Mouse (Mus musculus) right cerebral cortex, adult 18-20 months (tissue): ENCODE results near the gene Aar2.
A peak's percentile ranks its signal among the peaks of the same experiment; 100 is the strongest.
"Not testable (repeated sequence)": the region's sequence is repeated elsewhere in the genome, so short reads cannot be mapped to it uniquely, and the experiment has no call there.

Experiments
- DNase-seq: peaks from one replicate; pipeline ENCODE4 v3.0.0; 2022; ENCODE audit warnings: mixed read lengths

The Aar2 gene

DNA sequence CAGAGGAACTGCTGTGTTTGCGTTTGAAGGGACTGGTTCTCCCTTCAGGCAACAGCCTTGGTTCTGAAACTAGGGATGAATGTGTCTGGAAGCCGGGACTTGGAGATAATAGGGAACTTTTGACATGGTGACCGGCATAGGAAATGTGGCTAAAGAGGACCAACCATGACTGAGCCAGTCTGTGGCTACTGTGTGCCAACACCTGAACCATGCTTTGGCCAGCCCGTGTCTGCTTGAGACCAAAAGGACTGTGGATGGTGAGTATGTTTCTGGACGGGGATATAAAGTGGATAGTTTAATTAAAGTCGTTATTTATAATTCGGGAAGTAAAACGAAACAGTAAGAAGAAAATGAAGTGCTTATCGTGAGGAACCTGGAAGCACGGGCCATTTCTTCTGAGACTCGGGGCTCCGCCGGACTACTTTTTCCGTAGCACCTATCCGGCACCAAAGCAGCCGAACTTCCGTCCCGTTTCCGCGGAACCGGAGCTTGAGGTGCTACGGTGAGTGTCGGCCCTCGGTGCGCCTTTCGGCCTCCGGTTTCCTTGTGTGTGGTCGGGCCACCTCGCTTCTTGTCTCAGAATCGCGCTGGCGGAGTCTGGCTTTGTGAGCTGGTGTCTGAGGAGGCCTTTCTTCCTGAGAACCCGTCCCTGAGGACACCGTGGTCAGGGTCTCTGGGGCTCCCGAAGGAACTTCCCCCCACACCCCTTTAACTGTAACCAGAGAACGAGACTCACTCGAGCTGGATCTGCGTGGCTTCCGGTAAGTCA is at the start of gene Aar2:
Gene Aar2 (plus strand): TSS at position 462 of the 769 bp plus-strand sequence.
- peak; percentile 74 for DNase-seq

DNA sequence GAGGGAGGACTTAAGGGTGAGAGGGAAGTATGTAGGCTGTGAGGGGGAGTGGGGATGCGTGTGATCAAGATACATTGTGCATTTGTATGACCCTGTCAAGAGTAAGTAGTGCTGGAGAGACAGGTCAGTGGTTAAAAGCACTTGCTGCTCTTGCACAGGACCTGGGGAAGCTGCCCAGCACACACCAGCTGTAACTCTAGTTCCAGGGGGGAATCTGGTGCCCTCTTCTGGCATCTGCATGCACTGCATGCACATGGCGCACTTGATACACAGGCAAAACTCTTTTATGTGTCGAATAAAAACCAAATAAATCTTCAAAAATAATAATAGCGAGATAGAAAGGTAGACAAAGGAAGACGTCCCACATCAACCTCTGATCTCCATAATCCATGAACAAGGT is 49.5 kb upstream of the Aar2 start:
- peak; percentile 55 for DNase-seq

DNA sequence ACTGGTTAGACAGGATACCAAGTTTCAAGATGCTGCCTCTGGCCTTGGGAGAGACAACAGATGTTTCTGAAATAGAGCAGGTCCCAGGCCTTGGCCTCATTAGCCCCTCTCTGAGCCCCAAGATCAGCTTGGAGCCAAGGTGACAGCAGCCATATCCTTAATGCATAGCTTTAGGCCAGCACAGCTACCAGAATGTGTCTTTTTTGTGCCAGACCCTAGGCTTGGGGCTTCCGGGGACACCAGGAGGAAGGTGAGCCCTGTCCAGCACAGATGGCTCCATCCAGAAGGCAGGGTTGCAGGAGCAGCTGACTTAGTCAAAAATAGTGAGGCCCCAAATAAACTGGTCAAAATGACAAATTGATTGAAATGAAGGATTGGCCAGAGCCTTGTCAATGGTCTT is 46.4 kb upstream of the Aar2 start:
- no peak for DNase-seq

DNA sequence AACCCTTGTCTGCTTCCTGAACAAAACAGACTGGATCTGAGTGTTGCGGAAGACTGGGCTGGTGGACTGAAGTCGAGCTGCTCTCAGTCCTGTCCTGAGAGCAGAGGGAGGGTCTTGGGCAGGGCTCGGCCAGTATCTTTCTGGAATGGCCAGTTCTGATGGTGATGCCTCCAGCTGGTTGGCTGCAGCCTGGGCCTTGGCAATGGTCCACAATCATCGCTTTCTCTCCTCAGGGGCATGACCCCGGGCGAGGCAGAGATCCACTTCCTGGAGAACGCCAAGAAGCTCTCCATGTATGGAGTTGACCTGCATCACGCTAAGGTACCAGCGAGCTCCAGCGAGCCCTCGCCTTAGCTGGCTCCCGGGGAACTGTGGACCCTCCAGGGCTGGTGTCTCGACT is 41.9 kb upstream of the Aar2 start:
- no peak for DNase-seq

DNA sequence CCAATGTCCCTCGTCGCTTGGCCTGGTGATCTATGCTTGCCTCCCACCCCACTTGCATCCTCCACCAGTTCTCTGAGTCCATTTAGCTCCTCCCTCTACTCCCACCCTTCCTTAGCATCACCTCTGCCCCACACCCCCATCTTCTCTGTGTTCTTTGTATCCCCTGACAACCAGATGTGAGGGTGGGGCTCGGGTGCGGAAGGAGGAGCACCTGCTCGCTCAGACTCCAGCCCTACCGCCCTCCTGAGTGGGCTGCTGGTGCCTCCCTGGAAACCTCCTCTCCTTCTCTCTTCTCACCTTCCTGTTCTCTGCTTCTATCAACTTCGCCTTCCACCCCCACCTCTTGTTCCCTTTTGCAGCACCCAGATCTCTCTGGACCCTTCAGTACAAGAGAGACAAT is 35.4 kb upstream of the Aar2 start:
- peak; percentile 47 for DNase-seq

DNA sequence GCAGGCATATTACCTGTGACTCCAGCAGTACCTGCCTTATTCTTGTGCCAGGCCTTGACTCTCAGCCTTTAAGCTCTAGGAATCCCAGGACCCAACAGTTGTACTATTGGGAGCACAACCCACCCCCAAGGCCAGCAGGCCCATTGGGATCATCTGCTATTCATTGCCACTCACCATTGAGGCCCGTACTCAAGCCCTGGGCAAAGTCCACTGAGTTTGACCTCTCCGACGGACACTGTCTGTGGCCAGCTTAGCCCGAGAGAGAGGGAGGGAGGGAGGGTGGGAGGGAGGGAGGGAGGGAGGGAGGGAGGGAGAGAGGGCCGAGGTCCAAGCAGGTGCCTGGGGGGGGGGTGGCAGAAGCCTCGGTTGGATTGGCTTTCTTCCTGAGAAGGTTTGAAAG is 34.8 kb upstream of the Aar2 start:
- DNase-seq: no peak

DNA sequence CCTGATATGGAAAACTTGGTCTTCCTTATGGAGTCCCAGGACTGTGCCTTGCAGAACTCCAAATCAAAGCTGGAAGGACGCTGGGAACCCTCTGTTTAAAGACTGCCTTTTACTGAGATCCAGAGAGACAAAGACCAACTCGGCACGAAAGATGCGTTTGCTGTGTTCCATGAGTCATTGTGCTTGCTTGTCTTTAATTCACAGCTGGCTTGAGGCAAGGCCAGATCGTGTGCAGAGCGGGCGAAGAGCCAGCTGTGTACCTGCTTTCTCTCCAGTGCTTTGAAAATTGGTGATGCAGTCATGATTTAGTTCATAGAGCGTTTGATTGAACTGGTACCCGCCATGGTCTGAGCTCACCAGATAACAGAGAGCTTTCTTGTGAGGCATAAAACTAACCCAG is 32.3 kb upstream of the Aar2 start:
- DNase-seq: no peak

DNA sequence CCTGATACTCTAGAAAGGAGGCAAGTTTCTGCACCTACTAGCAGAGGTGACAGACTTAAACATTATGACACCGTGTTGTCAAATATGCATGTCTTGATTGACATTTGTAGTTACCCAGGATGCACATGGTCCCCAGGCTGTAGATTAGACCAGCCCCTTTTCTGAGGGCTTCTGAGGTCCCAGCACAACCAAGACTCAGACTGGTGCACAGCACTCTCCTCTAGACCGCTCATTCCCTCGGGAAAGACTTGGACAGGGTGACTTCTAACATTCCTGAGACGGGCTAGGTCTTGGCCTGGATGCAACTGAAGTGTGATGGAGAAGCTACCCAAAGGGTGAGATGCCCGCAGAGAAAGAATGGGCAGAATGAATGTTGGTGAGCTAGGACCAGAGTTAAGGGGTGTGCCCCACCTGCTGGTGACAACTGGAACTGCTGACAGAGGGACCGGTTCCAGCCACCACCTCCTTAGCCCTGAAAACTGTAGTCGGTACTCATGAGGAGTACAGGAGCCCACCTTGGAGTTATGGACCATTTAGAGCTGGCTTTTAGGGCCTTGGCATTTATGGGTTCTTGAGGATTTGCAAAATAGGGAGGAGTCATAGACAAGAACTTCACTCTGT is 31.7 kb upstream of the Aar2 start:
- DNase-seq: peak; percentile 72

DNA sequence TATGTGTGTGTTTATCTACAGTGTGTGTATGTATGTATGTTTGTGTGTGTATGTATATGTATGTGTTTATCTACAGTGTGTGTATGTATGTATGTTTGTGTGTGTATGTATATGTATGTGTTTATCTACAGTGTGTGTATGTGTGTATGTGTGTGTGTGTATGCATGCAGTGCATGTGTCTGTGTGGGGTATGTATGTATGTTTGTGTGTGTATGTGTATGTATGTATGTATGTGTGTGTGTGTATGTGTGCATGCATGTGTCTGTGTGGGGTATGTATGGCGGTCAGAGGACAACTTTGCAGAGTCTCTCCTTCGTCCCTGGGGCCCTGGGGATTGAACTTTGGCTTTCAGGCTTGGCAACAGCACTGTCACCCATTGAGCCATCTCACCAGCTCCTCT is 30.7 kb upstream of the Aar2 start:
- not testable (repeated sequence) for DNase-seq

DNA sequence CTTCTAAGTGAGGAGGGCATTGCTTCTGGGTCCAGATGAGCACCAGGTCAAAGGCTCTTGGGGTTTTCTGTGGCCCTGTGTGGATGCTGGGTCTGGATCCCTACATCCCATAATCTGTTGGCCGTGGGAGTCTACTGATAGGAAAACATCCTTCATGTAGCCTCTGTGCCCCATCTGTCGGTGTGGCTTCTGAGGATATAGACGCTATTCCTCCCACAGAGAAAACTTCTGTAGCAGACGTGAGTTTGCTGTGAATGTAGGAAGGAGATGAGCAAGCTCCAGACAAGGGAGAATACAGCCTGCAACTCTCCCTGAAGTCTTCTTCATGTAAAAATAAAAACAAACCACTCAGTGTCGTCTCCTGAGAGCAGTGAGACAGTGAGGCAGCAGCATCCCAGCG is 29.1 kb upstream of the Aar2 start:
- peak; percentile 56 for DNase-seq

DNA sequence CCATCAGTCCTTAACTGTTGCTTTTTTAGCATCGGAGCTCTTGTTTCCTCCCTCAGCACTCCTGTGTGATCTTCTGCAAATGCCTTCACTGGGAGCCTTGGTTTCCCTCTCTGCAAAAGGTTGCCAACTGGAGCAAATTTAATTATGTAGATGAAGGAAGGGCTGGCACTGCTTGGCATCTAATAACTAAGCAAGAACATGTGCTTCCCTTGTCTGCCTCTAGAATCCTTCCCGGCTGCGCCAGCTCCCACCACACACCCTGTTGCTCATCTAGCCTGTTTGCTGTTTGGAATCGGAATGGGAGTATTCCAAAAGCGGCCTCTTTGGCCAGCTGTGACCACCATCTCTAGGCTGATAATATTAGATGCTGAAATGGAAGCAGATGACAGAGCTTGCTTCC is 27.8 kb upstream of the Aar2 start:
- no peak for DNase-seq

DNA sequence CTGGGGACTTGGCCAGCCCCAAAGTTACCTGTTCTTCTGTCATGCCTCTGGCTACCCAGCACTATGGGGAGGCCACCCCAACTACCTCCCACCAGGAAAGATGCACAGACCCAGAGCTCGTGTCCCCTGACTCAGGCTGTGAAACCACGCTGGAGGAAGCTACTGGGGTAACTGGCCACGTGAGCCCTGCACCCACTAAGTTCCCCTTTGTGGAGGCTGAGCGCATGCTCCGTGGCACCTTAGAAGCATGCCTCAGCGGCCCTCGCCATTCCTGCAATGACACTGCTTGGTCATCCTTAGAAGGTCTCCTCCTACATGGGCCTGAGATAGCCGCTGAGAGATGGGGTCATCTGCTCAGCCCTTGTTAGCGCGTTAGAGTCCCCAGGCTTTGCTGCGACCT is 24.4 kb upstream of the Aar2 start:
- no peak for DNase-seq

DNA sequence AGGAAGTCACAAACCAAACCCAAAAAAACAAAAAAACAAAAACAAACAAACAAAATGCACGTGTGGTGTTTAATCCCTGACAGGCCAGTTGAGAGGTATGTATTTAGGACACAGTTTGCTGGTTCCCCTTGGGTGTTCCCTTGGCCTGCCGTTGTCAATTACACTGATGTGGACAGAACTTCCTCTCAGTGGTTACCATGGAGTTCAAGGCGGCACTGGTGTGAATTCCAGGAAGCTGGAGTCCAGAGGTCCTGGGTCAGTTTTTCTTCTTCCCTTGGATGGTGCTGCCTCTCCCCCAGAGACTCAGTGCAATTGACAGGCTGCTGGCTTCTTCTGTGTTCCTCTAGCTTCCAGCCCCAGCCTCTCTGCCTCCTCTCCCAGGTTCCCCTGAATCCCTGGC is 23.3 kb upstream of the Aar2 start:
- no peak for DNase-seq

DNA sequence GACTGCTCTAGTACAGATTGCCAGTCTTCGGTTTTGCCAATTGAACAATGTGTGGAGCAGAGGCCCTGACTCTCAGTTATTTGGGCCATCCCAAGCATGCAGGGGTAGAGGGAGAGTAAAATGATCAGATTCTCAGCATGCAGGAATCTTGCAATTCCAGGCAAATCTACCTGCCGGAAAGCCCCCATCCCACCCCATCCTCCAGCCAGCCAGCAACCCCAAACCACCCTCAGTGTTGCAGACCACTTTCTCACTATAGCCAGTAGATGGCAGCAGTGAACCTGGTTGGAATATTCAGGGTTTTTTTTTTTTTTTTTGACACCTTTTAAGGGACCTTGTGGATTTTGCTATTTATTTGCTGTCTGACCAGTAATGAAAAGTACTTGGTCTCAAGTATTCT is 17.7 kb upstream of the Aar2 start:
- no peak for DNase-seq

DNA sequence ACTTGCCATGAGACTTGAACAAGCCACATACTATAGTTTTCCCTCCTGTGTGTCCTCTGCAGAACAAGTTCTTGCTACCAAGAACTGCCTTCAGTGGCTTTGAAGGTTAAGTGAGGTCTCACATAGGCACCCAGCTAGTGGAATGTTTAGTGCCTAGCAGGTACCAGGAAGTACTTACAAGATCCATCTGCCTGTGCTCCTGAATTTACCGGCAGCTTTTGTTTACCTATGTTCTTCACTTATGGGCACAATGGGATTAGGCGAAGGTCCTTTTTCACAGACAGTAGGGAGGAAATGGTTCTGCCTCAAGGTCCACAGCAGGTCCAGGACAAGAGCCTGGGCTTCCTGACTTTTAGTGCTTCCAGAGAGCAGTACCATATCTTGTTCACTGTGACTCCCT is 14.2 kb upstream of the Aar2 start:
- DNase-seq: no peak

DNA sequence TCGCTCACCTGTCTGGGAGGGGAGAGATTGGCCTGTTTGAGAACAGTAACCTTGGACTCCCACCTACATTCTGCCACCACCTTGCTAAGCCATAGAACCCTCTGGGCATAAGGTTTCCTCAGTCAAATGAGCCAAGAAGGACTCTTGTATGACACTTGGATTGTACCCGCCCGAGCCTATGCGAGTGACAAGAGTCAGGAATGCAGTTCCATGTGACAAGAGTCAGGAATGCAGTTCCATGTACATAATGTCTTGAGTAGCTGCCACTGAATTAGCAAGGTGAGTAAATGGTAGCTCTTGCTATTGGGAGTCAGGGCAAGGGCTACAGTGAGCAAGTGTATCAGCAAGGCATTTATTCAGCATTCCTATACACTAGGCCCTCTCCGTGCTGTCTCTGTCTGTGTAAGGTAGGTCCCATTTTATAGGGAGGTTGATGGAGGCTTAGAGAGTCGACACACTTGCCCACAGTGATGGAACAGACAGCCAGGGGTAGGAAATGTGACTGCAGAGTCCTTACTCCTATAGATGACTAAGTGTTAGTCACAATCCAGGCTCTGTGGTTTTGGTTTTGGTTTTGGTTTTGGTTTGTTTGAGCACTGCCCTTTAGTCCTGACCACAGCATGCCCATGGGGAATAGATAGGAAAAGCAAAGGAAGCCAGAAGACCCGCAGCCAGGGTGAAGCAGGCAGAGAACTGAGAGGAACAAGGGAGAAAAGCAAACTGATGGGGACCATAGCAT is 8.4 kb upstream of the Aar2 start:
- no peak for DNase-seq

DNA sequence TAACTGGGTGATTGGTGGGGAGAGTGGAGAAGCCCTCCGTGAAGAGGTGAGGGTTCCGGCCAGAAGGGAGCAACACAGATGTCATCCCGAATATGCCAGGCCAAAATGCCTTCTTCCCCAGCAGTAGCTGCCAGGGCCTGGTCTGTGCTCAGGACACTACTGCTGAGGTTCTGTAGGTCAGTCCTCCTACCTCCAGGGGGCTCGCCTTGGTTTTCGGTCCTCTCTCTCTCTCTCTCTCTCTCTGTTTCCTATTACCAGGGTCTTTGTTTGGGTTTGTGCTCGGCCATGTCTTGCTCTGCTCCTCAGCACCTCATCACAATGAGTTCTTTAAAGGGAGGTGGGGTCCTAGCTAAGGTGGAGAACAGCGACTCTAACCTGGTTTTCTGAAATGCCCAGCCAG is 6.4 kb upstream of the Aar2 start:
- no peak for DNase-seq

DNA sequence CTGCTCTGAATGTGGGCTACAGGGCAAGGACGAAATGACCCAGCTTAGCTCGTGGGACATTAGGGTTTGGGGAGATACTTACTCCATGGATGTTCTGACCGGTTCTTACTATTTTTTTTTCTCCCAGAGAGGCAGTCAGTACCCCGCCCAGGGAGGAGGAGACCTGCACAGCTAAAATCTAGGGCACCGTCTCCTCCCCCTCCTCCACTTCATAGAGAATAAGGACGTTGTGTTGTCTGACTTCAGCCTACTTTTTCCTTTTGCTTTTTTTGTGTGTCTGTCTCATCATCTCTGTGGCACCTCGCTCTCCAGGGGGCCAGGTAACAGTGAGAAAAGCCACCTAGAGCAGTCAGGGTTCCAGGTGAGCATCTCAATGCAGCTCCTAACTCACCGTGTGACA is 5.0 kb upstream of the Aar2 start:
- peak; percentile 45 for DNase-seq

DNA sequence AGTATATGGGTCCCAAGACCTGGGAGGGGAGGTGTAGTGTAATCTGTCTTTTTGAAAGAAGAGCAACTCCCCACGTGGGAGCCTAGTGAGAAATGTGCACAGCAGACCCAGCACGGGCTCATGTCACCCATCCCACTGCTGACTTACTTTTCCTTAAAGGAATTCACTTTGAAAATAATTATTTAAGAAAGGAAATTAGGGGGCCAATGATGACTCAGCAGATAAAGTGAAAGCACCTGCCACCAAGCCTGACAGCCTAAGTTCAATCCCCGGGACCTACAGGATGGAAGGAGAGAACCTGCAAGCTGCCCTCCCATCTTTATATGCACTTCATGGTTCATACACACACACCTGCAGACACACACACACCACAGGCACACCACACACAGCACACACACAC is 3.6 kb upstream of the Aar2 start:
- no peak for DNase-seq

DNA sequence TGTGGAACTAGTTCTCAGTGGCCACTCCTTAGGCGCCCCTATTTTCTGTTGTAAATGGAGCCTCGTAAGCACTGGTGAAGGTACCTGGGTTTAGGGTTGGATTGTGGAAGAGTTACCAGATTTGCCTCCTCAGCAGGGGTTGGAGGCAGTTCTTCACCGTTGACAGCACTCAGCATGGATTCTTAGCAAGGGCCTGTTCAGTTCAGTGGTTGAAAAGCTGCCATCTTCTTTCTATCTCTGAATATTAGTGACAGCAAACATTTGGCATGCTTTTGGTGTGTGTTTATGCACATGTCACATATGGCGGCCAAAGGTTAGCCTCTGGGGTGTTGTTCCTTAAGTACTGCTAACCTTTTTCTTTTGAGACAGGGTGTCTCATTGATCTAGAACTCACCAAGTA is 5.0 kb downstream of the Aar2 start:
- DNase-seq: no peak

DNA sequence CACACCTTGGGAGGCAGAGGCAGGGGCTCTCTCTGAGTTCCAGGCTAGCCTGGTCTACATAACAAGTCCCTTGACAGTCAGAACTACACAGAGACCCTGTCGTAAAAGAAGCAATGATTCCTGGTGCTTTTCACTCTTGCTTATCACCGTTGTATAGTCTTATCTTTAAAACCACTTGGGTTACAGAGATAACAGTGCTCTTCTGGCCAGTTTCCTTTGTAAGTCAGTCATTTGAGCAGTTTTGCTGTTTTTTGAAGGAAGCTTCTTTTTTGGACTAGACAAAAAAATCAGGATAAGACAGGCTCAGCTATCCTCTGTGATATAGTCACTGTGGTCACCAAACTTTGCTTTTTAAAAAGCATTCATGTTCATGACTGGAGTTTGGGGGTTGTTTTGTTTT is 14.4 kb downstream of the Aar2 start:
- DNase-seq: no peak

DNA sequence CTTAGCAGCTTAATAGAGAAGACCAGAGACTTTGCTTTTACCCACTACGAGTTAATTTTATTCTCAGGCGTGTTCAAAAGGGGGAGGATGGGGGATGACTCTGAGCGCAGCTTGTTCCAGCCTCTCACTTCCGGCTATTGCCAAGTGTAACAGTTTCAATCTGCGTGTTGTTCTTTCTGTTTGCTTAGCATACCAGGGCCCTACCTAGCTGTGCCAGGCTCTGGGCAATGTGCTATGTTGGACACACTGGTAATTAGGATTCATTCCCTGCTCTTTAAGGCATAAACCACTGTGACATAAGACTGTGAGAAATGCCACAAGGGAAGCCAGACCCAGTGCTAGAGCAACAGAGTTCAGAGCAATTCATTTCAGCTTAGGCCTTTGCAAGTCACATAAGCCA is 16.2 kb downstream of the Aar2 start:
- DNase-seq: peak; percentile 71

DNA sequence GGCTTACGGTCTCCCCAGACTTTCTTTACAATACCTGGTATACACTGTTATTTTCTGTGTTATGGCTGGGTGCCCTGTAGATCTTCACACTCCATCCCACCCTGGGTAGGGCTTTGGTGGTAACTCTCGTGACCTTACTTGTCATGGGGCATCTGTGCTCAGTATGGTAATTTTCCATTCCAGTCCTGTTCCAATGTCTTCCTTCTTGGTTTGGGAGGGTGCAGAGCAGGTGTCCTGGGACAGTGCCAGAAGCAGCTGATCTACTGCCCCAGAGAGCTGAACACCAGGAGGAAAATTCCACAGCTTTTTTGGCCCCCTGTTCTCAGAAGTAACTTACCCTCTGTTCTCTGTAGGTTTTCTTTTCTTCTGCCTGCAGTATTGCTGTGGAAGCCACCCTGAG is 19.1 kb downstream of the Aar2 start:
- DNase-seq: no peak

DNA sequence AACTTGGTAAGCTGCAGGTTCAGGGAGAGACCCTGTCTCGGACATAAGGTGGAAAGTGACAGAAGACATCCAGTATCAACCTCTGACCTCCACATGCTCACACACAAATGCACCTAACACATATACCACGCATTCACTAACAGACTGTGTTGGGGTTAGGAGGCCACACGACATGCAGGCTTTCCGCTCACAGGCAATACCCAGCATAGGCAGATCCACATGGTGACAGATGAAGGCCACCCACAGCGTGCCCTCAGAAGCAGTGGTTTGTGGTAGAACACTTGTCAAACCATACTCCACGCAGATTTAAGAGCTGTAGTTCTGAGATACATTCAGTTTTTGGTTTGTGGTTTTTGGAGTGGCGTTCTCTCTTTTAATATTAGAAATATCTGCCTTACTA is 21.3 kb downstream of the Aar2 start:
- no peak for DNase-seq
